Mouse (Mus musculus) embryonic fibroblast, embryonic 13.5 days (primary cell): ENCODE measurements at regions not wholly inside any gene's neighbourhood (a gene's known extent, or its start where the extent isn't known, plus 50 kb on each side); places are given as distances from the start of the nearest gene placed in this dataset.
"Not testable (repeated sequence)": the region's sequence is repeated elsewhere in the genome, so short reads cannot be mapped to it uniquely, and the experiment has no call there.

Experiments
- H3K27ac ChIP-seq: 2 replicates; pipeline ENCODE4 v1.5.1; 2012; ENCODE audit warnings: low read length, control low read depth, inconsistent platforms; ENCODE audit not compliant: insufficient read depth
- H3K4me1 ChIP-seq: 2 replicates; pipeline ENCODE4 v1.6.1; 2011; ENCODE audit warnings: low read length; ENCODE audit not compliant: control insufficient read depth, insufficient read depth
- H3K4me3 ChIP-seq: 2 replicates; pipeline ENCODE4 v1.5.1; 2011; ENCODE audit warnings: mild to moderate bottlenecking, control low read depth, low read length; ENCODE audit not compliant: insufficient read depth
- CTCF ChIP-seq: IDR thresholded peaks from 2 replicates; pipeline ENCODE4 v1.5.1; 2011; ENCODE audit warnings: mild to moderate bottlenecking, control low read depth, low read length, moderate library complexity, borderline replicate concordance; ENCODE audit not compliant: insufficient read depth
- POLR2A ChIP-seq: IDR thresholded peaks from 2 replicates; pipeline ENCODE4 v1.6.1; 2011; ENCODE audit warnings: low read depth, mild to moderate bottlenecking, control low read depth, low read length, moderate library complexity

DNA sequence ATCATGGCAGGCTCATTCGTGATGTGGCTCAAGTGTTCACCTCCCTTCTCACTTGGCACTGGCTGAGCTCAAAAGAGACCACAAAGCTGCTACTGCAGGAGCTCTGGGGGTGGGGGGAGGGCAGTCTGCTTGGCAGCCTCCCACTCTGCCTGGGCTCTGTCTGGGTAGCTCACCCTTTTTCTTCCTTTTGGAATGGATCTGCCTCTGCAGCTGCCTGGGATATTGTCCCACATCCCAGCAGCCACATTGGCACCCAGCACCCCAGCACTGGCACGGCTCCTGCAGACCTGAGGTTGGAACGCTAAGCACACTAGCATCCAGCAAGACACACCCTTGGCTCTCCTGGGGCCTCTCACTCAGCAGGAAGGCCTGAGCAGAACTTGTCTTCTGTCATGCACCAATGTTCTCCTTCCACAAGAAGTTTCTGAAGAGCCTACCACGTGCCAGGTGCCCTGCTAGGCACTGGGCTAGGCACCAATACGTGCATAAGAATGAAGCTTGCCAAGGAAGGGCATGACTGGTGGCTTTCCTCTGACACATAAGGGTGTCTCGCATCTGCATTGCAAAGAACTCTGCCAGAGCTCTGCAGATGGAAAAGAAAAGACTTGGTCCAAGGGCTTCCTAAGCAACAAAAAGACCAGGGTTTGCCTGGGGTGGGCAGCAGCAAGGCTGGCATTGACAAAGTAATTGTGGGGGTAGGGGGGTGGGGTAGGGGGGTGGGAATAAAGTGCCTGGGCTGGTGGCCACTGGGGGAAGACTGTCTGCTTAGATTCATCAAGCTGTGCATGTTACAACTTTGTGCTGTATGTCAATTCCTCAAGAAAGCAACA, 112.1 kb upstream of the Sipa1l1 start:
- not testable (repeated sequence) for H3K4me1 ChIP-seq, H3K27ac ChIP-seq

DNA sequence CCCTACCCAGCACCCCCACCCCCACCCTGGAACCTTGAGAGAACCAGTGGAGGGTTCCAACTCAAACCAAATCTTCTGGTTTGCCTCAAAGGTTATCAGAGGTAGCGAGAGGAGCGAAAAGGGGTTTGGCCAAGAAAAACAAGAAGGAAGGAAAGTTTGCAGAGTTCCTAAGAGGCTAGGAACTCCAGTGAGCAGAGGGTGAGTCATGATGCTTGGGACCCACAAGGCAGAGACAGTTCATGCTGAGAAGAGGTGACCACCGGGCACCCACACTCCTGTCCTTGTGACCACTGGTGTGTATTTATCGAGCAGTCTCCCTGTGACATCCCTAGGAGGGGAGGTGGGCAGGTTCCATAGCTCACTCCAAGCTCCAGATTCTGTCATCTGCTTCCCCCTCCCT, 104.1 kb upstream of the Sipa1l1 start:
- TF ChIP-seq POLR2A = no peak
- TF ChIP-seq CTCF = no peak
- Histone ChIP-seq H3K4me1 (no peaks in the 10 kb centered on the region), H3K4me3 (no peak overlapping the region), H3K27ac (no peak overlapping the region)

More for the DNA sequence above, 112.1 kb upstream of the Sipa1l1 start:
- not testable (repeated sequence) for H3K4me3 ChIP-seq

DNA sequence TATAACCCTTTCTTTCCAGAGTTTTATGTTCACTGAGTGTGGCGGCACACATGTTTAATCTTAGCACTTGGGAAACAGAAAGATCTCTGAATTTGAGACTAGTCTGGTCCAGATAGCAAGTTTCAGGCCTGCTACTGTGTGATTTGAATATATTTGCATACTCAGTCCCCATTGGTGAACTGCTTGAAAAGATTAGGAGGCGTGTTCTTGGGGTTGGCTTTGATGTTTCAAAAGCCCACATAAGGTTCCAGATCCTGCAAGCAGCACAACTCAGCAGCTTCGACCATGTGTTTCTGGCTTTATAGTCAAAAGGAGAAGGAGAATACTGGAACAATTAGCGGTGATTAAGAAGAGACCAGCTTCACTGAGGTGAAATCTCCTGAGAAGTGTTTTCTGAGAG, 102.3 kb upstream of the Sipa1l1 start:
- Histone ChIP-seq H3K4me3 (no peak overlapping the region), H3K4me1 (no peaks in the 10 kb centered on the region), H3K27ac (no peak overlapping the region)
- TF ChIP-seq CTCF (no peak), POLR2A (no peak)

DNA sequence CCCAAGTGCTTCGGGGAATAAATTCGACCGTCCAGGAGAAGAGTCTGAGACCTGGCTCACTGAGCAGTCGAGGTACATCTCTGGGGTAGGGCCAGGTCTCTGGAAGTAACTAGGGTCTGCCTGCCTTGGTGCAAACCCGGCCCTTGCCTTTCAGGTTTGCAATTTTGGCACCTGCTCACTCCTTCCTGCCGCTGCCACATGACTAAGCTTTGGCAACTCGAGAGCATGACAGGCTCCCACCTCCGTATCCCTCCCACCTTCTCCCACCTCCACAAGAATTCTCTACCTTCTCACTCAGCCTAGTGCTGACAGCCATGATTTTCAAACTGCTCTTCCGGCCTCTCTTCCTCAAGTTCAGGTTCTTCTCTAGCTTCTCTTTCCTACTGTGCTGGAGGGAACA, 99.5 kb upstream of the Sipa1l1 start:
- TF ChIP-seq CTCF (no peak), POLR2A (no peak)
- no peak overlapping the region for H3K4me3 ChIP-seq
- H3K4me1 ChIP-seq = no peaks in the 10 kb centered on the region; the same call in 1 of the 2 replicates
- no peak overlapping the region for H3K27ac ChIP-seq

- no peaks in the 10 kb centered on the region; the same call in 1 of the 2 replicates for H3K4me1 ChIP-seq
- TF ChIP-seq CTCF (no peak), POLR2A (no peak)
- no peak overlapping the region for H3K4me3 ChIP-seq
- H3K27ac ChIP-seq = no peak overlapping the region
Observed at GRCm38 (mm10) chr12:82072810-82073465, 96.2 kb upstream of the Sipa1l1 start.

GRCm38 (mm10) chr12:82075479-82076221, 93.5 kb upstream of the Sipa1l1 start:
- H3K4me1 ChIP-seq = no peaks in the 10 kb centered on the region; the same call in 1 of the 2 replicates
- no peak overlapping the region for H3K4me3 ChIP-seq
- TF ChIP-seq POLR2A = no peak
- TF ChIP-seq CTCF = no peak
- H3K27ac ChIP-seq = no peak overlapping the region

DNA sequence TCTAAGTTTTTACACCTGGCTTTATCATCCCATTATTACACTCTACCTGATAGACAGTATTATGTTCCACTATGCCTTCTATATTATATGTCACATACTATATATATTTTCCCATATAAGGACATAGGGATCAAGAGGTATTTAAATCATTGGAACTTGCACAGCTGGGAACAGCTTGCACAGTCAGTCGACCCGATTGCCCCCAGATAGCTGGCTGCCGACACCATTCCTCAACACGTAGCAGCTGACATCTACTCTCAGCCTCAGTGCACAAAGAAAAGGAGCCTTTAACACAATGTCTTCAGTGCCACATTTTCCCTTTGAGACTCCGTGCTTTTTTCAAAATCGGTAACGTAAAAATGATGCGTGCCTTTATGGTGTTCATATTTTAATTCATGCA, 92.4 kb upstream of the Sipa1l1 start:
- TF ChIP-seq POLR2A (no peak), CTCF (no peak)
- no peak overlapping the region for H3K4me3 ChIP-seq
- no peak overlapping the region for H3K27ac ChIP-seq
- no peaks in the 10 kb centered on the region; the same call in 1 of the 2 replicates for H3K4me1 ChIP-seq

GRCm38 (mm10) chr12:82077945-82078344, 91.2 kb upstream of the Sipa1l1 start:
- Histone ChIP-seq H3K4me3 (no peak overlapping the region), H3K27ac (no peak overlapping the region), H3K4me1 (no peaks in the 10 kb centered on the region; the same call in 1 of the 2 replicates)
- TF ChIP-seq CTCF (no peak), POLR2A (no peak)

DNA sequence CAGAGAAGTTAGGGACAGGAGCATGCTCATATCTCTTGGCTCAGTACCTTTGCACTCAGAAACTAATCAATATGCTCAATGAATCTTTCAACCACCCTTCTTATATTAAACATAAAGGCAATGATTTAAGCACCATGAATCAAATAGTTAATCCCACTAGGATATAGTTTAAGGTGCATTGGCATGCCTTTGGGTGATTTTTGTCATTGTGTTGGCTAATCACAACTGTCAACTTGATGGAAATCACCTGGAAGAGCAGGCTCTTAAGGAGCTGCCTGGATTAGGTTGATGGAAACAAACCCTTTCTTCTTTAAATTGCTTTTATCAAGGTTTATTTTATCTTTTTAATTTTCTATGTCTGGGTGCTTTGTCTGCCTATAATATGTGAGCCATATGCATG, 90.4 kb upstream of the Sipa1l1 start:
- TF ChIP-seq POLR2A (no peak), CTCF (no peak)
- no peak overlapping the region for H3K27ac ChIP-seq
- H3K4me1 ChIP-seq = no peaks in the 10 kb centered on the region
- no peak overlapping the region for H3K4me3 ChIP-seq
